Mouse (Mus musculus) cerebellum, adult 9-11 months (tissue): Measurements from ENCODE around the gene Ginm1.

Experiments used
- DNase-seq: peaks from one replicate; pipeline ENCODE4 v3.0.0; 2022

Ginm1 gene

DNA sequence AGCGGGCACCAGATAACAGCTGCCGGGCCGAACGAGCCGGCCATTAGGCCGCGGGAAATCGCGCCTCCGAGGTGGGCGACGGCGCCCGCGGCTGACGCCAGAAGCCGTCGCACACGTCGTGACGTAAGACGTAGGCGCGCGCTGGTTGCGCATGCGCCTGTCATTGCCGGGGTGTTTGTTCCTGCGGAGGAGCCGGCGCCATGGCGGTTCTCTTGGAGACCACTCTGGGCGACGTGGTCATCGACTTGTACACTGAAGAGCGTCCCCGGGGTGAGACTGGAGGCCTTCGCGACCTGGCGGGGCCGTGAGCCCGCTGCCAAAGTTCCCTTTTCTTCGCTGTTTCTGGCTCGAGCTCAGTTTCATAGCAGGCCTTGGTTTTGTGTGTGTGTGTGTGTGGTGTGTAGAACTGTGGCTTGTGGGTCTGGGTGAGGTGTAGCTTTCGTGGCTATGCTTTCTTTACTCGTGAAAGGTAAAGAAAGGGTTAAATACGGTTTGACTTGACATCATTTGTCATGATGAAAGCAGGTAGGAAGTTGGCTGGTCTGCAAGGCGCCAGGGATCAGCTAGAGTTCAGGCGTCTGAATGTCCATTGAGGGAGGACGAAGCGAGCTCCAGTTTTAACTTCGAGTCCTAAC lies at the start of gene Ginm1, which contains the start of gene Ppil4:
Gene Ginm1 (minus strand): TSS at position 74 of the 635 bp plus-strand sequence.
Gene Ppil4 (plus strand): TSS at position 141 of the 635 bp plus-strand sequence.
- peak; percentile 91 for DNase-seq

DNA sequence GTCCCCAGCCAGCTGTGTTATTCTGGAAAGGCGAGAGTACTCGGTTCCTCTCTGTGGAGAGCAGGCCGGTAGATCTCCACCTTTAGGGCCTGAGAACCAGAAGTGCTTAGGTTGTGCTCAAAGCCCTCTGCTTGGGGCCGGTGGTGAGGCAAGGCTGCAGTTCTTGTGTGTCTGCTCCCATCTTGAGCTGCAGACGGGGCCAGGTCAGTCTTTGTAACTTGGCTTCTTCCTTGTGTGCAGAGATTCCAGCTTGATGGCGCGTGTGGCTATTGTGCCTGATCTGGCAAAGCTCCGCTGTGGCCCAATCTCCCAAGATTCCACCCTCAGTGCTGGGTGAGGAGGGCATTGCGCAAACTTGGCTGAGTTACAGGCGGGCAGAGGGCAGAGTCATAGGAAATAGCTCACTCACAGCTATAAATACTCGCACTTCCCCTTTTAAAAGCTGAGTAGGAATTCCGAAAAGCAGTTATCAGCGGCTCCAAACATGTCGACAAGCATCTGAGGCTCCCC lies 49.0 kb upstream of the Ginm1 start:
- no peak for DNase-seq

DNA sequence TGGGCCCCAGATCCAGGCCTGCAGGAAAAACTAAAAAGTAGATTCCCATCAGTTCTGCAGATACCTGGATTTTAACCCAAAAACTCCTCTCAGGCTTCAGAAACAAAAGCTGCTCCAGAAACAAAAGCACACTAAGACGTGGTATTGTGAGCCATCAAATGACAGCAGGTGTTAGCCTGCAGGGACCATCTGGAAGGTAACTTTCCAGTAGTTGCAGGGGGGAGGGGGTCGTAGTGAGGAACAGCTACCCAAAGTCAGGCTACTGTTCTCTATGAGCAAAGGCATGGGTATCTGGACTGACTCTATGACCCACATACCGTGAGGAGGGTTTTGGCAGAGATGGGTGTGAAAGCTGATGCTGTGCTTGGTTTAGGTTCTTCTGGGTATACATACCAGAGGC lies 48.2 kb upstream of the Ginm1 start:
- no peak for DNase-seq

DNA sequence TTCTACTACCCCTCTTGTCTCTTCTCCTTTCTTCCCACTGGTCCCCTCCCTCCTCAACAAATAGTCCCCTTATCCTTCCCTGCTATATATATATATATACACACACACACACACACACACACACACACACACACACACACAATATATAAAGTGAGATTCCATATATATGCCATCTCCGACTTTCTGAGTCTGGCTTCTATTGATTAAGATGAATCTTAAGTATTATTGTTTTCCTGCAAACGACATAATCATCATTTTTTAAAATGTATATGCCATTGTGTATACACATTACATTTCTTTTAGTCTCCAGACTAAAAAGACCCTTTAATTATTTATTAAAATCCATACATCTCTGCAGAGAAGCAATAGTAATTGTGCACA lies 47.7 kb upstream of the Ginm1 start:
- no peak for DNase-seq

DNA sequence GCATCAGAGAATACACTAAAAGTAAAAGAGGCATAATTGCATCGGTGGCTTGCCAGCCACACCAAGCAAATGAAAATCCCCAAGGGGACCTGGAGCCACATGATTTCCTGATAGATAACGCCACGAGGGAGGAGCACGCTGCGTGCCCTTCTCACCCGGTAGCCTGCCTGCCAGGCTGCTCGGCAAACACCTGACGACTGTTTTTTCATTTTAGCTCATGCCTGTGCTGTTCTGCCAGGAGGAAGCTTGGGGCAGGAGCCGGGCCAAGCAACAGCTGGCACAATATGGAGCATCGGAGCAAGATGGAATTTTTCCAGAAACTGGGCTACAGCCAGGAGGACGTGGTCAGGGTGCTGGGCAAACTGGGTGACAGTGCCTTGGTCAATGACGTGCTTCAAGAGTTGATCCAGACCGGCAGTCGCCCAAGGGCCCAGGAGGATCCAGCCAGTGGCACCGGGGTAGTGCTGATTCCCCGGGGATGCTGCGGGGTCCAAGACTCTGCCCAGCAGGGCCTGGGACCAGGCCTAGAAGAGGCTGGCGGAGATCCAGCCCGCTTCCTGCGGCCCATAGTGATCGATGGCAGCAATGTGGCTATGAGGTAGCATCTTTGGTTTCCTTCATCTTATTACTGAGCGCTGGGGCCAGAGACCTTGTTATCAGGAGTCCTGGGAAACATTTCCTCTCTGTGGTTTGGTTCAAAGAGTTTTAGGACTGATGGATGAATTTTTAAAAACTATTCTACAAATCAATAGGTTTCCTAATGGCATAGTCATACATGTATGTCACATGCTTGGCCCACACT lies 47.1 kb upstream of the Ginm1 start:
- peak; percentile 63 for DNase-seq

DNA sequence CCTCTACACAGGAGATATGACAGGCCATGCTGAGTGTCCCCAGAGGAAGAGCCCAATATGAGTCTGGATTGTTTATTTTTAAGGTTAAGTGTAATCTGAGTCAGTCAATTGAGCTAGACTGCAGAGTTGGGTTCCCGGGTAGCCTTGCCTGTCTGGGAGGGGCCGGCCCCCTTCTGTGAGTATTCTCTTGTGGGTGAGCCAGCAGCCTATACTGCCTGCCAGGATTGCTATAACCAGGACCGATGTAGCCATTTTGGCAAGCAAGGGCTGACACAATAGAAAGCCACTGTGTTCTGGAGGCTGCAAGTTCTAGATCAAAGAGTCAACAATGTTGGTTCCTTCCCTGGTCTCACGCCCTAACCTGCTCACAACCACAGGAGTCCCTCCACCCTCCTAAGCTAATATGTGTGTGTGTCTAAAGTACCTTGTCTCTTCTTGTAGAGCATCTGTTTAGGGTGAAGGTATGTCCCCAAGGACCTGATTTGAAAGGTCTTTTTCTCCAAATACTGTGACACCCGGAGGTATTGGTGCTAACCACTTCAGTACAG lies 46.3 kb upstream of the Ginm1 start:
- no peak for DNase-seq

DNA sequence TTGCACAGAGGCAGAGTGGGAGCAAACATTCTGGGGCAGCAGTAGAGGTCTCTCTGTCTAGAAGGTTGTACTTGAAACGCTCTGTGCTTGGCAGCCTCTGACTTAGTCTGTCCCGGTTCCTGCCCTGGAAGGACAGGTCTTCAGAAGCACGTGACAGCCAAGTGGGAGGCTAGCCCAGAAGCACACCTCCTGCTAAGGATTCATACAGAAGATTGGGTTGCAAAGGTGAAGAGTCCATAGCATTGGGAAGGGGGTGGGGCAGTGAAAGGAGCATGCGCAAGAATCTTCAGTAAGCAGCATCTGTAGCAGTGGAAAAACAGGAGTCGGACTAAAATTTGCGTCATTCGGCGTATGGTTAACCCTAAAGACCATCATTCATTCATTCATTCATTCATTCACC lies 45.4 kb upstream of the Ginm1 start:
- DNase-seq = no peak

DNA sequence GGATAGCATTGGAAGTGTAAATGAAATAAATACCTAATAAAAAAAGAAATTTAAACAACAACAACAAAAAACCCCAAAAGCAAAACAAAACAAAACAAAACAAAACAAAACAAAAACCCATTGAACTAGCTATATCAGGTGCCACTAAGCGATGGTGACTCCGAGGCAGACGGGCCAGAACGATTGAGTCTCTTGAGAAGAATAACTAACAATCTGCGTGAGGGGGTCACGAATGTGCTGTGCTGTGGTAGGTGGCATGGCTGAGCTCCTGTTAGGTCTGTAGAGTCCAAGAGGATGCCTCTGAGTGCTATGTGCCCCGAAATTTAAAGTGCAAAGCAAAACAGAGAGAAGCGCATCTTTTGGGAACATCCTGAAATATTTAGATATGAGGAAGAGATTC lies 44.8 kb upstream of the Ginm1 start:
- no peak for DNase-seq

DNA sequence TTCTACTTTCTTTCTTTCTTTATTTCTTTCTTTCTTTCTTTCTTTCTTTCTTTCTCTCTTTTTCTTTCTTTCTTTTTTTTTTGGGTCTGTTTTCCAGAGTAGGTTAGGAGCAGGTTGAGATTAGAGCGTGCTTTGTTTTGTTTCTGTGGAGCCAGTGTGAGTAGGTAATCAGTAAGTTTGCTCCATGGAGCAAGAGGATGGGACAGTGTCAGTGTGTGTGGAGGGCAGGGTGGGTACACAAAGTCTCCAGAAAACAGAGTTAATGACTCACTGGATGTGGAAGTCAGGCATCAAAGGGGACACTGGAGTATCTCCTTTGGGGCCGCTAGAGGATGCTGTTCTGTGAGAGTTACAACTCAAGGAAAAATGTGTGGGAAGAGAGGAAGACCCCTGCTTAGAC lies 44.3 kb upstream of the Ginm1 start:
- no peak for DNase-seq

DNA sequence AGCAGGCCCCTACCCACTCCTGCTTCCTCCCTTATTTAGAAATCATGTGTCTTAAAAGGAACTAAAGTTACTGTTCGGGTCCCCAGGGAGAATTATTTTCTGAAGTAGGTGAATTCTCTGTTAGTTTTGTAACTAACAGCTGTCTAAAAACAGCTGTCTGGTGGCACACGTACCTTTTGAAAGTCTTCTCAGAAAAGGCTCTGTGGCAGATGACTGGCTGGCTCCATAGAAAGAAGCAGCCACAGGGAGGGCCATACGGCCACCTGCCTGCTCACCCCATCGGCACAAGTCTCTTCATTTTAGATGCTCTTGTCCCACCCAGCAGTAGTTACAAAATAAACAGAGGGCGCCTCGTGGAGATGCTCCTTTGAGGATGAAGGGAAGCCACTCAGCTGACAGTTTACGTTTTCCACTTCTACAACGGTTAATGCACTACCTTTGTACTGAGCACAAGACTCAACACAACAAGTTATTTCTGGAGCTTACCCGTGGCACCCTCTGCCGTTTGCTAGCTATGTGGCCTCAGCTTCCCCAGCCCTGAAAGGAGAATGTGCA lies 42.1 kb upstream of the Ginm1 start:
- no peak for DNase-seq

DNA sequence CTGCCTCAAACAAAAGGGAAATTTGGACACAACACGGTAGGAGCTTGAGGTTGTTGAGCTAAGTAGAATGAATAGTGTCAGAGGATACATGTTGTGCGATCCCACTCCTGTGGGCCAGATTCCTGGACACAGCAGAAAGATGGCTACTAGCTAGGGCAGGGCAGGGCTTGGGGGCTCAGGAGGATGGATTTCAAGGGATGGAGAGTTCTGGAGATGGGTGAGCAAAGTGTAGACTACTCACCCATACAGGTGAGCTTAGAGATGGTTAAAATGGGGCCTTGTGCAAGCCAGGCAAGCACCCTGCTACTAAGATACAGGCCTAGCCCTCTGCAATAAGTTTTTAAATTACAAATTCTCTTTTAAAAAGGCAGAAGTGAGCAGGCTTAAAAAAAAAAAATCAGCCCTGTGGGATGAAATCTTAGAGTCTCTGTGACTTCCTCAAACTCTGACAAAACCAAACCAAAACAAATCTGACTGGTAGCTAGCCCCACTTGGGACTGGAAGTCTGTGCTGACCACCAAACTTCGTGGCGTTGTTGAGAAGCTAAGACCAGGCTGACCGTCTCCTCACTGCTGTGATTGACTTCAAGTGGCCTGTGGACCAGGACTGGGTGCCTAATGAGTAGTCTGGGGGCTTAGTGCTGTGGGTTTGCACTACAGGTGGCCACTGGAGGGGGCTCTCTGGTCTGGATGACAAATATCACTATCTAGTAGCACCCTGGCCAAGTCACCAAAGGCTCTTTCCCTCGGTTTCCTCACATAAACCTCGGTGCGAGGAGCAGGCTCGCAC lies 40.9 kb upstream of the Ginm1 start:
- no peak for DNase-seq

DNA sequence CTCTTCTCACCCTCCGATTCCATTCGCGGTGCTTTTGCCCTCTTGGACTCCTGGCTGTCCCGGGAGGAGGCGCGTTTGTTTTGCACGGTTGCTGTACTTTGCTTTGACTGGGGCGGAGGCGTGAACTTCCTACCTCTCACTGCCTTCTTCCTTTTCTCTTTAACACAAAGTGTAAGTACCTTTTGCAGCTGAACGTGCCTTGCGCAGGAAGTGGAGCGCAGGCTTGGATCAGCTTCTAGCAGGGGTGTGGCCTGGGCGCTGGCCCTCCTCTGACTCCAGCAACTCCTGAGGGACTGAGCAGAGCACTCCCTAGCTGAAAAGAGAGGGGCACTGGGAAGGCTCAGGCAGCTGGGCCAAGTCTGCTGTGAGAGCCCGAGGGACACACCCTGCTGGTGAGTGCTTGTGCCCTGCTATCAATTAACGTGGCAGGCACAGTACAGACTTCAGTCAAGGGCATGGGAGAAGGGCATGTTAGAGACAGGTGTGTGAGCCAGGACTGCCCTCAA lies 39.6 kb upstream of the Ginm1 start, which contains the start of gene Zc3h12d:
Gene Zc3h12d (plus strand): TSS at position 300 of the 506 bp plus-strand sequence.
- no peak for DNase-seq

DNA sequence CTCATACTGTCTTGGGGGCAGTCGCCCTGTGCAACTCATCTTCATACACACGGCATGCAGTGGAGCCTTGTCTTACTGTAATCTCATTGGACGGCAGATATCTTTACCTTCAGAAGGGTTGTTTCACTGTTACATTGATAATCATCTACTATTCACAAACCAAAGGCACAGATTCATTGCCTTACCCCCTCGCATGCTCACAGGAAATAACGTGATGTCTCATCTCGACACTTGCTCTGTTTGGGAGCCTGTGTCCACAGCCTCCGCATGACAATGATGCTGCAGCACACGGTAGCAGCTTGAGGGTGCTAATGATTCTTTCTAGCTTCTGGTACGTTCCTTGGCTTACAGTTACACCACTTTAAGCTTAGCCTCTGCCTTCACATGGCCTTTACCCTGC lies 33.5 kb upstream of the Ginm1 start:
- DNase-seq = no peak

DNA sequence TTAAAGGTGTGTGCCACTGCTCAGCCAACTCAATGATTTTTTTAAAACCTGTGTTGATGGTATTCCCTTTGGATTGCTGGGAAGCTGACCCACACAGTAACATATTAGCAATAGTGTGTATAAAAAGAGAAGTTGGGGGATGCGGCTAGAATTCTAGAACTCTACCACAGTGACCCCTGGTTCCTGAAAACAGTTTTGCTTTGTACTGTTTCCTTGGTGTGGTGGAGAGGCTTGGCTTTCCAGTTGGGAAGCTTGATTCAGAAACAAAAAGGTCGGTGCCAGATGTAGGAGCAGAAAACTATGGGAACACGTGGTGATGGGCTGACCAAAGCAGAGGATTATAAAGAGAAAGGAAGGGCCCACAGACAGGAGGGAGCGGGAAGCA lies 32.6 kb upstream of the Ginm1 start:
- no peak for DNase-seq

DNA sequence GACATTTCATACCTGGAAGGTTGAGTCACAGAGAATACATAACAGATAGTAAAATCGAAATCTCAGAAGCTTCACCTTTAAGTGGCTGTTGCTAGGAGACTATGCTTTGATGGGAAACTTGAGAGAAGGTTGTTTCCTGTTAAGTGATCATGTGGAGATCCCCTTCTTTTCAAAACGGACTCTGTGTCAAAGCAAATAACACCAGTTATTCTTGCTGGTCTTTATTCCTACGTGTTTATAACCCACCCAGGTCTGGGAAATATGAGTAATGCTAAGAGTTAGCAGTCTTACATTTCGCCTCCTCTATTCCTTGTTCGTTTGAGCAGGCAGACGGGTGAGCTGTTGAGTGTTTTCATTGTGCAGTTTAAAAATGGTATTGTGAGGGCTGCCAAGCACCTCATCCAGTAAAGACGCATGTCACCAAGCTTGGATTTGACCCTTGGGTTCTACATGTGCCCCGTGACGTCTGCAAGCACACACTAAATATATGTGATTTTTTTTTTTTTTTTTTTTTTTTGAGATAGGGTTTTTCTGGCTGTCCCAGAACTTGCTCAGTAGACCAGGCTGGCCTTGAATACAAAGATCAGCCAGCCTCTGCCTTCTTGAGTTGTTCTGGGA lies 32.1 kb upstream of the Ginm1 start:
- no peak for DNase-seq

DNA sequence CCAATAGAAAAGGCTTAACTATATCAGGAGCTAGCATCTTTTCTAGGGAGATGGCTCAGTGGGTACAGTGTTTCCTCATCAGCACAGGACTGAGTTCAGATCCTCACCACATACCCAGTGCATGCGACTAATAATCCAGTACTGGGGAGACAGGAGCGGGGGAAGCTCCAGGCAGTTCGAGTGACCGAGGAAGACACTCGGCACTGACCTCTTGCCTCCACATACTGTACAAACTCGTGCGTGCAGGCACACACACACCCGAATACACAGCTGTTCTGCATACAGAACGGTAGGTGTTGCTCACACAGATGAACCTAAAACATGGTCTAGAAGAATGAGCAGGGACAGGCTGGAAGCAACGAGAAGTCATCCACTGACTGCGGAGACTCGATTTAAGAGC lies 29.4 kb upstream of the Ginm1 start:
- no peak for DNase-seq

DNA sequence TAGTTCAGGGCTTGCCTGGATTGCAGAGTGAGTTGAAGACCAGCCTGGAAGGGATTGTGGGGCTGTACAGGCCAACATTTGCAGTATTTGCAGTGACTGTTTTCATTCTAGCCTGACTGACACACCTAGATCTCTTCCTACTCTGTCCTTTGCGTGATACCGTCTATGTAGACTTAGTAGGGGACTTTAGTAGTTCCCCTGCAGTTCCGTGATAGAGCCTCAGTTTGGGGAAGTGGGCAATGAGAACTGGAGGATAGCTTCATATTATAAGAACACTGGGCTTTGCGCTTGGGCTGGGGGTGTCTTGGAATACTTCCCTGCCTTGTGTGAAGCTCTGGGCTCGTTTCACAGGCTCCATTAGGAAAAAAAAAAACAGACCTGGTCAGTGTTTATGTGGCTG lies 27.5 kb upstream of the Ginm1 start:
- DNase-seq = no peak

DNA sequence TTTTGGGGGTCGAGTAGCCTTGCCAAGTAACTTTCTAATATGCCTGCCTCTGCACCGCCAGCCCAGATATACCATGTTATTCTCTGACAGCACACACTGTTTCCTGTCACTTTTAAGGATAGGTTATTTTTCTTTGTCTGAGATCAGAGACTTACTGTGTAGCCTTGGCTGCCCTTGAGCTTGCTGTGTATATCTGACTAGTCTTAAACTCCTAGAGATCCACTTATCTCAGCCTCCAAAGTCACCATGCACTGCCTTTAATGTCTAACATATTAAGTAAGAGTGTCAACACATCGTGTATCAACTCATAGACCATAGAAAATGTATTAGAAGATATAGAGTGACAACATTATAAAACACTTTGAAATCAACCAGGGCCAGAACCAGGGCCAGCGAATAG lies 27.0 kb upstream of the Ginm1 start:
- no peak for DNase-seq

DNA sequence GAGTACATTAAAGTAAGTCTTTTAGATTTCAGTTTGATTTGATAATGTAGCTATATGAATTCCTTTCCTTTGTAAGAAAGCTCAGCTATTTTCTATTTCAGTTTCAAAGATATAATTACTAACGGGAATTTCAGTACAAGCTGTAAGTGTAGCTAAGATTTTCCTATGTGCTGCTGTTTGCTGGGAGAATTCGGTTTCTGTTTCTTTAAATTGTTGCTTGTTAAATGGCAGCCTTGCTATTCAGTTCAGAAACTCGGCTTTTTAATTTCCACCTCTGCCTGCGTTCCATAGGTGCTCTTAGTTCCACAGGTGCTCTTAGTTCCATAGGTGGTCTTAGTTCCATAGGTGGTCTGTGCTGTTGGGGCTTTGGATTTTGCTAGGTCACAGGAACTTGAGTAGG lies 26.5 kb upstream of the Ginm1 start:
- DNase-seq = no peak

DNA sequence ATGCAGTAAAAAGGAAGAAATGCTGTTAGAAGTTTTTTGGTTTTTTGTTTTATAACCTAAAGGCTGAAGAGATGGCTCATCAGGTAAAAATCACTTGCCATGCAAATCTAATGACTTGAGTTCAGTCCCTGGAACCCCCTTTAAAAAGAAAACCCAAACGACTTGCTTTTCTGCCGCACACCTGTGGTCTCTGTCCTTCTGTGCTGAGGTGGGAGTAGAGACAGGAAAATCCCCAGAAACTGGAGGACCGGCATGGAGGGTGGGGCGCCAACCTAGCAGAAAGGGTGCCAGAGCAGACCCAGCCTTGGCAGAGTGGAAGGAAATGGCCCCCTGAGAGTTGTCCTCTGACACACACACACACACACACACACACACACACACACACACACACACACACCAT lies 26.1 kb upstream of the Ginm1 start:
- DNase-seq = no peak

DNA sequence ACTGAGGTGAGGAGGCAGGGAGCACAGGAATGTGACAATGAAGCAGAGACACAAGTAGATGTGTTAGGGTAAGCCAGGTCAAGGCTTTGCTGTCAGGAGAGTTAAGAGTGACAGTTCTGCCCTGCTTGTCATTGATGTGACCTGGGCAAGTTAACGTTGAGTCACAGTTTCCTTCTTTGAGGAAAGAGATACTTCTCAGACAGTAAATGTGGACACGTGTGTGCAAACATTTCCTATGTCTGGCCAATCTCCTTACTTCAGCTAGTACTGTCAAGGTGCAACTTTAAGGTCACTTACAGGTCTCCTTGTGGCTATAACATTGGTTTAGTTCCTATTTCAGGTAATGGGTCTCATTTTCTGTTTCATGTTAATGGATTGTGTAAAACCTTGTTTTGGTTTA lies 23.9 kb upstream of the Ginm1 start:
- no peak for DNase-seq

DNA sequence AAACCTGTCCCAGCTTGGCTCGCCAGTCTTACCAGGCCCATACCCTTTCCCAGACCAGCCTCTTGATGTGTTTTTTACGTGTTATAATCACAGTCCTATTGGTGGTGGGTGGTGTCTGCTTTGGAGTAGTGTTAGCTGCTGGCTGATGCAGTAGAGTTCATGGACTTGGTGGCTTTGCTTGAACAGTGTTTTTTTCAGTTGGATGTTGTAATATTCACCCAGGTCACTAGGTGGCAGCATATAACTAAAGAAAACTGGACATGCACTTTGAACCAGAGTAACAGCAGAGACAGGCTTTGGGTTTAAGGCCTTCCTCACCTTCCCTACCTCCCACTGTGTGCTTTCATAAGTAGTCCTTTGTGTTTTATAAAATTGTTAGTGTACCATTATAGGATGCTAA lies 17.3 kb upstream of the Ginm1 start:
- peak; percentile 39 for DNase-seq
